Mouse (Mus musculus) brown adipose tissue, adult 24 weeks (tissue): Measurements from ENCODE around the gene Tyw1. TPM values are rescaled to one million over a fixed set of nuclear protein-coding genes. Genes with fewer than 3 reads are reported as not detected.

Source experiments
- H3K27ac ChIP-seq: fragments of 200-500 bp; replicated peaks from 2 replicates; pipeline ENCODE4 v1.5.1; 2012; ENCODE audit warnings: low read depth, mild to moderate bottlenecking, low read length
- H3K4me1 ChIP-seq: fragments of 200-500 bp; 2 replicates; pipeline ENCODE4 v1.6.1; 2012; ENCODE audit warnings: low read length, mixed read lengths; ENCODE audit not compliant: control insufficient read depth, insufficient read depth, insufficient read length
- H3K4me3 ChIP-seq: fragments of 200-500 bp; 2 replicates; pipeline ENCODE4 v1.5.1; 2012; ENCODE audit warnings: low read depth, mild to moderate bottlenecking, low read length, moderate library complexity; ENCODE audit not compliant: insufficient read depth
- polyA plus RNA-seq: library from polyadenylated mRNA; stranded (reverse); fragments of >200 nt; gene quantifications from 2 replicates; pipeline ENCODE4 v1.2.4, GENCODE M21; 2012; ENCODE audit not compliant: missing spikeins, insufficient read depth, insufficient read length

The Tyw1 gene
- 6.4 and 6.5 TPM in 2 replicates for polyA plus RNA-seq

- Histone ChIP-seq H3K27ac (peak within 1 kb of the TSS; percentile 92), H3K4me1 (0 out of 2 replicates have a peak, but pooled peaks cover 4% of the 10 kb centered on the region), H3K4me3 (peak within 1 kb of the TSS; percentile 88)
These were observed at the start of gene Tyw1, which contains the start of gene Sbds for GRCm38 (mm10) chr5:130255017-130255720. Gene Tyw1 (plus strand): TSS chr5:130255619. Gene Sbds (minus strand): TSS chr5:130255530.

- Histone ChIP-seq H3K4me1 (peaks cover 12% of the 10 kb centered on the region), H3K4me3 (no peak overlapping the region), H3K27ac (no peak overlapping the region)
These were observed 48.1 kb upstream of the Tyw1 start for GRCm38 (mm10) chr5:130207299-130207698.

GRCm38 (mm10) chr5:130212956-130213355 is 42.5 kb upstream of the Tyw1 start:
- H3K27ac ChIP-seq = no peak overlapping the region
- H3K4me3 ChIP-seq = no peak overlapping the region
- no peaks in the 10 kb centered on the region for H3K4me1 ChIP-seq

GRCm38 (mm10) chr5:130216781-130217180 is 38.6 kb upstream of the Tyw1 start, which contains the start of gene Tmem248:
Gene Tmem248 (plus strand): TSS chr5:130217081.
- Histone ChIP-seq H3K27ac (no peak within 1 kb of the TSS), H3K4me3 (no peak within 1 kb of the TSS), H3K4me1 (no peaks in the 10 kb centered on the region)

- Histone ChIP-seq H3K4me3 (no peak overlapping the region), H3K27ac (no peak overlapping the region), H3K4me1 (no peaks in the 10 kb centered on the region)
These were observed 38.0 kb upstream of the Tyw1 start for GRCm38 (mm10) chr5:130217406-130217805.

GRCm38 (mm10) chr5:130218336-130218735 is 37.1 kb upstream of the Tyw1 start:
- 0 out of 2 replicates have a peak, but pooled peaks cover 3% of the 10 kb centered on the region for H3K4me1 ChIP-seq
- H3K4me3 ChIP-seq = no peak overlapping the region
- no peak overlapping the region for H3K27ac ChIP-seq

- Histone ChIP-seq H3K27ac (peak overlapping the region; percentile 92), H3K4me3 (peak overlapping the region; percentile 94)
These were observed 34.1 kb upstream of the Tyw1 start for GRCm38 (mm10) chr5:130221316-130221715.

GRCm38 (mm10) chr5:130221760-130222145 is 33.7 kb upstream of the Tyw1 start:
- Histone ChIP-seq H3K4me1 (peaks cover 14% of the 10 kb centered on the region), H3K27ac (peak overlapping the region; percentile 92), H3K4me3 (peak overlapping the region; percentile 94)

More at GRCm38 (mm10) chr5:130221316-130221715, 34.1 kb upstream of the Tyw1 start:
- peaks cover 14% of the 10 kb centered on the region for H3K4me1 ChIP-seq

- Histone ChIP-seq H3K27ac (peak overlapping the region; percentile 92), H3K4me3 (peak overlapping the region; percentile 94), H3K4me1 (peaks cover 14% of the 10 kb centered on the region)
These were observed 33.0 kb upstream of the Tyw1 start for GRCm38 (mm10) chr5:130222146-130223004.

- Histone ChIP-seq H3K4me1 (peaks cover 14% of the 10 kb centered on the region), H3K27ac (no peak overlapping the region), H3K4me3 (no peak overlapping the region)
These were observed 28.6 kb upstream of the Tyw1 start for GRCm38 (mm10) chr5:130226790-130227189.

- no peak overlapping the region for H3K4me3 ChIP-seq
- no peak overlapping the region for H3K27ac ChIP-seq
- H3K4me1 ChIP-seq = peaks cover 13% of the 10 kb centered on the region
These were observed 27.3 kb upstream of the Tyw1 start for GRCm38 (mm10) chr5:130228120-130228519.

- Histone ChIP-seq H3K4me3 (no peak overlapping the region), H3K4me1 (no peaks in the 10 kb centered on the region), H3K27ac (no peak overlapping the region)
These were observed 19.1 kb upstream of the Tyw1 start for GRCm38 (mm10) chr5:130236302-130236701.

GRCm38 (mm10) chr5:130239236-130239635 is 16.2 kb upstream of the Tyw1 start:
- Histone ChIP-seq H3K4me3 (no peak overlapping the region), H3K27ac (no peak overlapping the region), H3K4me1 (no peaks in the 10 kb centered on the region)

- no peaks in the 10 kb centered on the region for H3K4me1 ChIP-seq
- H3K27ac ChIP-seq = no peak overlapping the region
- no peak overlapping the region for H3K4me3 ChIP-seq
These were observed 15.6 kb upstream of the Tyw1 start for GRCm38 (mm10) chr5:130239856-130240255.

GRCm38 (mm10) chr5:130241426-130241825 is 14.0 kb upstream of the Tyw1 start:
- H3K4me3 ChIP-seq = no peak overlapping the region
- H3K27ac ChIP-seq = no peak overlapping the region
- H3K4me1 ChIP-seq = no peaks in the 10 kb centered on the region
